Mouse (Mus musculus) bone marrow macrophage, adult 2 months (primary cell): Measurements from ENCODE around the gene 9430015G10Rik.

Experiments
- CTCF ChIP-seq: IDR thresholded peaks from 2 replicates; pipeline ENCODE4 v1.5.1; 2012; ENCODE audit warnings: low read depth, mild to moderate bottlenecking, low read length, moderate library complexity
- POLR2A ChIP-seq: IDR thresholded peaks from 2 replicates; pipeline ENCODE4 v1.6.1; 2012; ENCODE audit warnings: mild to moderate bottlenecking, low read depth, low read length, borderline replicate concordance

GRCm38 (mm10) chr4:156064510-156064897 is 45.3 kb upstream of the 9430015G10Rik start:
- TF ChIP-seq CTCF = no peak
- TF ChIP-seq POLR2A = no peak
